Mouse (Mus musculus): ENCODE measurements around the gene Zscan29.

GRCm38 (mm10) chr2:121142415-121142814, 28.5 kb downstream of the Zscan29 start:
- TF ChIP-seq POLR2A (IDR thresholded peaks at IDR 0.05; ENCODE audit: extremely low read depth, insufficient read depth, low read length): no peak
- TF ChIP-seq CTCF (IDR thresholded peaks at IDR 0.05; ENCODE audit: extremely low read depth, insufficient read depth, low read length): no peak

Data from cortical plate, adult 2 months (tissue).